ENCODE assay signal across 28 mouse cellular contexts in the genomic region with DNA sequence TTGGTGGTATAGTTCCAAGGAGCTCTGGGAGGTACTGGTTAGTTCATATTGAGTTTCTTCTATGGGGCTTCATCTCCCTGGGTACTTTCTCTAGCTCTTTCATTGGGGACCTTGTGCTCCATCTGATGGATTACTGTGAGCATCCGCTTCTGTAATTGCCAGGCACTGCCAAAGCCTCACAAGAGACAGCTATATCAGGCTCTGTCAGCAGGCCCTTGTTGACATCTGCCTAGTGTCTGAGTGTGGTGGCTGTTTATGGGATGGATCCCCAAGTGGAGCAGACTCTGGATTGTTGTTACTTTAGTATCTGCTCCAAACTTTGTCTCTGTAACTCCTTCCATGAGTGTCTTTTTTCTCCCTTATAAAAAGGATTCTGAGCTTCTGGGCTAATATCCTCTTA.
"Had no signal": no experiment of that assay in that cellular context is flagged by ENCODE, and none has a peak within 500 bp of the region (broad histone marks: within the 10 kb centered on the region; RNA-seq: fewer than 3 reads in every experiment).

No protein-coding gene starts in this region.

- H3K27me3 ChIP-seq: embryonic facial prominence, embryonic 12.5 days; embryonic facial prominence, embryonic 13.5 days; embryonic facial prominence, embryonic 15.5 days; forebrain, embryonic 12.5 days; forebrain, embryonic 13.5 days; forebrain, embryonic 15.5 days had no signal

- H3K9me3 ChIP-seq: embryonic facial prominence, embryonic 10.5 days; embryonic facial prominence, embryonic 12.5 days; embryonic facial prominence, embryonic 13.5 days; embryonic facial prominence, embryonic 15.5 days; forebrain, embryonic 10.5 days; forebrain, embryonic 12.5 days; forebrain, embryonic 13.5 days; forebrain, embryonic 15.5 days had no signal

- H3K4me2 ChIP-seq: embryonic facial prominence, embryonic 12.5 days; embryonic facial prominence, embryonic 13.5 days; embryonic facial prominence, embryonic 15.5 days; forebrain, embryonic 12.5 days; forebrain, embryonic 13.5 days; forebrain, embryonic 15.5 days had no signal

- H3K27ac ChIP-seq: embryonic facial prominence, embryonic 10.5 days; embryonic facial prominence, embryonic 12.5 days; embryonic facial prominence, embryonic 13.5 days; embryonic facial prominence, embryonic 15.5 days; forebrain, embryonic 10.5 days; forebrain, embryonic 12.5 days; forebrain, embryonic 13.5 days; forebrain, embryonic 15.5 days; gastrocnemius, adult 2 months; heart, adult 2 months had no signal

- H3K4me1 ChIP-seq: embryonic facial prominence, embryonic 10.5 days; embryonic facial prominence, embryonic 12.5 days; embryonic facial prominence, embryonic 13.5 days; embryonic facial prominence, embryonic 15.5 days; forebrain, embryonic 10.5 days; forebrain, embryonic 12.5 days; forebrain, embryonic 13.5 days; forebrain, embryonic 15.5 days had no signal

- ATAC-seq: forebrain, embryonic 13.5 days; forebrain, embryonic 14.5 days; forebrain, embryonic 15.5 days; forebrain, embryonic 16.5 days; forebrain, postnatal 0 days had no signal

- H3K4me3 ChIP-seq: embryonic facial prominence, embryonic 10.5 days; embryonic facial prominence, embryonic 12.5 days; embryonic facial prominence, embryonic 13.5 days; embryonic facial prominence, embryonic 15.5 days; erythroblast, embryonic 14.5 days; forebrain, embryonic 10.5 days; forebrain, embryonic 12.5 days; forebrain, embryonic 13.5 days; forebrain, embryonic 15.5 days; gastrocnemius, adult 2 months; heart, adult 2 months had no signal

- H3K9ac ChIP-seq: embryonic facial prominence, embryonic 12.5 days; embryonic facial prominence, embryonic 13.5 days; embryonic facial prominence, embryonic 15.5 days; forebrain, embryonic 12.5 days; forebrain, embryonic 13.5 days; forebrain, embryonic 15.5 days; forebrain, postnatal 0 days had no signal

- H3K36me3 ChIP-seq: embryonic facial prominence, embryonic 10.5 days; embryonic facial prominence, embryonic 12.5 days; embryonic facial prominence, embryonic 13.5 days; embryonic facial prominence, embryonic 15.5 days; forebrain, embryonic 10.5 days; forebrain, embryonic 12.5 days; forebrain, embryonic 15.5 days had no signal

- DNase-seq: cerebellum, adult 2 months; cerebellum, adult 8-10 months; cerebellum, adult 9-10 months; cerebellum, adult 9-11 months; cerebellum, postnatal 10 days; cerebellum, postnatal 14 days; cerebellum, postnatal 25 days; cerebellum, postnatal 36 days; embryo, embryonic 11 days; forebrain, postnatal 0 days; gastrocnemius, adult 2 months; gastrocnemius, postnatal 10 days; gastrocnemius, postnatal 14 days; gastrocnemius, postnatal 25 days; gastrocnemius, postnatal 36 days; heart, adult 18-20 months; heart, adult 2 months had no signal
